Mouse (Mus musculus) heart, embryonic 11.5 days (tissue): ENCODE results near the gene Vps11. TPM values are rescaled to one million over a fixed set of nuclear protein-coding genes. Genes with fewer than 3 reads are reported as not detected.
"Not testable (repeated sequence)": the region's sequence is repeated elsewhere in the genome, so short reads cannot be mapped to it uniquely, and the experiment has no call there.

Experiments used
- ATAC-seq: fragments of 200-750 bp; cut with Nextera tagmentation; replicated peaks from 2 replicates; pipeline ENCODE4 v1.8.0; 2017; ENCODE audit warnings: moderate library complexity; ENCODE audit not compliant: insufficient number of reproducible peaks, low FRiP score, low TSS enrichment
- H3K27ac ChIP-seq: fragments of 300-500 bp; sonication (generic); 2 replicates; pipeline ENCODE4 v1.5.1; 2014; ENCODE audit warnings: mild to moderate bottlenecking, low read depth, low read length
- H3K27me3 ChIP-seq: fragments of 300-500 bp; sonication (generic); 2 replicates; pipeline ENCODE4 v1.6.1; 2014; ENCODE audit warnings: mild to moderate bottlenecking, low read length, mixed read lengths; ENCODE audit not compliant: control insufficient read depth, insufficient read depth
- H3K36me3 ChIP-seq: fragments of 300-500 bp; sonication (generic); 2 replicates; pipeline ENCODE4 v1.6.1; 2014; ENCODE audit warnings: mild to moderate bottlenecking, low read length, moderate library complexity, mixed read lengths; ENCODE audit not compliant: control insufficient read depth, insufficient read depth
- H3K4me1 ChIP-seq: fragments of 300-500 bp; sonication (generic); 2 replicates; pipeline ENCODE4 v1.6.1; 2014; ENCODE audit warnings: low read length; ENCODE audit not compliant: control insufficient read depth, insufficient read depth
- H3K4me2 ChIP-seq: fragments of 300-500 bp; sonication (generic); 2 replicates; pipeline ENCODE4 v1.6.1; 2014; ENCODE audit warnings: mild to moderate bottlenecking, moderate library complexity
- H3K4me3 ChIP-seq: fragments of 300-500 bp; sonication (generic); 2 replicates; pipeline ENCODE4 v1.5.1; 2014; ENCODE audit warnings: low read depth, low read length
- H3K9ac ChIP-seq: fragments of 300-500 bp; sonication (generic); 2 replicates; pipeline ENCODE4 v1.6.1; 2014; ENCODE audit warnings: mild to moderate bottlenecking, low read depth, low read length, moderate library complexity
- H3K9me3 ChIP-seq: fragments of 300-500 bp; sonication (generic); replicated peaks from 2 replicates; pipeline ENCODE4 v1.6.1; 2016; ENCODE audit warnings: low read length; ENCODE audit not compliant: control insufficient read depth
- WGBS: fragments of 180-500 bp; shearing (Covaris S2); extraction: QIAGEN DNeasy Blood & Tissue Kit; methylation state at CpG from one replicate; pipeline ENCODE4 v1.1.7; 2014; ENCODE audit not compliant: insufficient replicate concordance; 5-methylcytosine and 5-hydroxymethylcytosine counted together
- polyA plus RNA-seq: library from polyadenylated mRNA; unstranded; fragments of >200 nt; fragmentation: Nextera tagmentation; extraction: Ambion mirVana; gene quantifications from 2 replicates; pipeline ENCODE4 v1.2.1, GENCODE M21; 2014

Vps11 gene
- polyA plus RNA-seq, 1 experiment from 2014 or later, result 15.1 TPM

DNA sequence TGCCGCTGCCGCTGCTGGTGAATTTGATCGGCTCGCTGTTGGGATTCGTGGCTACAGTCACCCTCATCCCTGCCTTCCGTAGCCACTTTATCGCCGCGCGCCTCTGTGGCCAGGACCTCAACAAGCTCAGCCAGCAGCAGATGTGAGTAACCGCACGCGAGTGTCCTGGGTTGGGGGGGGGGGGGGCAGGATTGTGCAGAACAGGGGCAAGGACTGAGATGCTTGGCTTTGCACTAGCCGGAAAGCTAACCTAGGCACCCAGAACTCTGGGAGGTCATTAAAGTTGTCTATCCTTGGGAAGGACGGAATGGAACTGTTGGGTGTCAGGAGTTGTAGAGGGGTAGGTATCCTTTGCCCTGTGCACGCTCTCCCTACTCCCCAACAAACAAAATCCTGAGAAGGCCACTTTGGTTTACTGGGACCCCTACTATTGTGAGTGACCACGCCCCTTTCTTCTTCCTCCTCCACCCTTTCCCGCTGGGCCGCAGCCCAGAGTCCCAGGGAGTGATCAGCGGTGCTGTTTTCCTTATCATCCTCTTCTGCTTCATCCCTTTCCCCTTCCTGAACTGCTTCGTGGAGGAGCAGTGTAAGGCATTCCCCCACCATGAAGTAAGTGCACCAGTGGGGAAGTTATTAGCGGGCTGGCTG lies 34.3 kb downstream of the Vps11 start:
- H3K36me3 ChIP-seq, result peaks cover 12% of the 10 kb centered on the region
- peak overlapping the region; percentile 75 for H3K4me2 ChIP-seq
- H3K9me3 ChIP-seq, result no peaks in the 10 kb centered on the region
- peak overlapping the region; percentile 93 for H3K27ac ChIP-seq
- no peaks in the 10 kb centered on the region for H3K27me3 ChIP-seq
- peak overlapping the region; percentile 85 for H3K4me3 ChIP-seq
- under 1% methylated on average over 22 of the region's 22 CpGs for WGBS
- H3K4me1 ChIP-seq, result peaks cover 11% of the 10 kb centered on the region; the same call in 1 of the 2 replicates
- ATAC-seq, result peak; percentile 54
- peak overlapping the region; percentile 92 for H3K9ac ChIP-seq

DNA sequence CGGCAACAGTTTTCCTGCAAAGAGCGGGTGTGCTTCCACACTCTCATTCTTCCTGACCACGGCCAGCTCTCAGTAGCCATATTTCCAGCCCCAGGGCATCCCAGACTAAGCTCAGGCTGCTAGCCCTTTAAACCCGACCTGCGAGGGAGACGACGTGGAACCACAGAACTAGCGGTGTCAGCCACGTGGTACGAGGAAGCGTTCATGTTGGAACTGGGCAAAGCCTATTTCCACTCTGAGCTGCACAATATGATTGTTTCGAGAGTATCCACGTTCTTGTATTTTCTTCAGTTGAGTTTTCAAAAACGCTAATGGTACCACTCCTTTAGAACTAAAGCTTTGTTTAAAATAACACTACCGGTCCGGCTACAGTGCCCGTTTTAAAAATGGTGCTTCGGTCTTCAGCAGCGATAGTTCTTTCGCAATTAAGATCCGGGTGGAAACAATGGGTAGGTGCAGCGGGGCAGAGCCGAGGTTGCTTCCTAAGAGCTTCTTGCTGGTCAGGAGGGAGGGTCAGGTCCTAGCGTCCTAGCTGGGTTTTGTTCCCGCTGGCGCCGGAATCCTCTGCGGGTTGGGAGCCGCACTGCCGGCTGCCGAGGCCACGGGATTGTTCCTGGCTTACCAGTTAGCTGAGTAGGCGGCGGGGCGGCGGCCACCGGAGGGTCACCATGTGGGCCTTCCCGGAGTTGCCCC lies 35.0 kb downstream of the Vps11 start:
- H3K4me1 ChIP-seq, result peaks cover 11% of the 10 kb centered on the region; the same call in 1 of the 2 replicates
- ATAC-seq, result peak; percentile 86
- H3K27me3 ChIP-seq, result no peaks in the 10 kb centered on the region
- peaks cover 12% of the 10 kb centered on the region for H3K36me3 ChIP-seq
- H3K27ac ChIP-seq, result peak overlapping the region; percentile 93
- peak overlapping the region; percentile 92 for H3K9ac ChIP-seq
- peak overlapping the region; percentile 85 for H3K4me3 ChIP-seq
- under 1% methylated on average over 38 of the region's 38 CpGs for WGBS
- no peaks in the 10 kb centered on the region for H3K9me3 ChIP-seq
- H3K4me2 ChIP-seq, result peak overlapping the region; percentile 75

DNA sequence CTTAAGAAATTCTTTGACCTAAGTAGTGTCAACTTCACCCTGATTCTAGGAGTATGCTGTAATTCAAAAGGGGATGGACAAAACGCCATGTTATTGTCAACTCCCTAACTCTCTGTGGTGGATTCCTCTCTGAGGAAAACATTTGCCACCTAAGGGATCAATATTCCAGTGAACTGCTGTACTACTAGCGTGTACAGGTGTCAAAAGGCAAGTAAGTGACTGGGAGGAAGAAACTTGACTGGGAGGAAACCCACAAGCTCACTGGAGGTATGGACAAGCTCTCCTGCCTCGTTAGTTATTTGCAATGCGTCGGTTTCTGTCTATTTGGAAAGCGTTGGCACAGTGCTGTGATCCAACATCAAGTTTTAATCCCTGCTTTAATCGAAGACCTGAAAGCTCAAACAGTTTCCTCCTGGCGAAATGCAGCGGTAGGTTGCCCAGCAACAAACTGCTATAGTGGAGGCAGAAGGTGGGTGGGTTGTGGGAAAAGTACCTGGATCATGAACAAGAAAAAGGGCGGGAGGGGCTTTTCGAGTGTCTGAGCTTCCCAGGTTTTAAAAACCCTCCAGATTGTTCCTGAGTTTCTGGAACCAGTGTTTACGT lies 35.6 kb downstream of the Vps11 start, which contains the start of gene Dpagt1:
Dpagt1 (plus strand) TSS at position 252 of the 603 bp plus-strand sequence.
- Histone ChIP-seq H3K4me2 (peak within 1 kb of the TSS; percentile 75), H3K4me3 (peak within 1 kb of the TSS; percentile 85), H3K27ac (peak within 1 kb of the TSS; percentile 93), H3K9ac (peak within 1 kb of the TSS; percentile 92), H3K4me1 (peaks cover 11% of the 10 kb centered on the region; the same call in 1 of the 2 replicates), H3K36me3 (peaks cover 12% of the 10 kb centered on the region), H3K27me3 (no peaks in the 10 kb centered on the region), H3K9me3 (no peaks in the 10 kb centered on the region)
- no peak for ATAC-seq
- 4% methylated on average over 12 of the region's 12 CpGs for WGBS

DNA sequence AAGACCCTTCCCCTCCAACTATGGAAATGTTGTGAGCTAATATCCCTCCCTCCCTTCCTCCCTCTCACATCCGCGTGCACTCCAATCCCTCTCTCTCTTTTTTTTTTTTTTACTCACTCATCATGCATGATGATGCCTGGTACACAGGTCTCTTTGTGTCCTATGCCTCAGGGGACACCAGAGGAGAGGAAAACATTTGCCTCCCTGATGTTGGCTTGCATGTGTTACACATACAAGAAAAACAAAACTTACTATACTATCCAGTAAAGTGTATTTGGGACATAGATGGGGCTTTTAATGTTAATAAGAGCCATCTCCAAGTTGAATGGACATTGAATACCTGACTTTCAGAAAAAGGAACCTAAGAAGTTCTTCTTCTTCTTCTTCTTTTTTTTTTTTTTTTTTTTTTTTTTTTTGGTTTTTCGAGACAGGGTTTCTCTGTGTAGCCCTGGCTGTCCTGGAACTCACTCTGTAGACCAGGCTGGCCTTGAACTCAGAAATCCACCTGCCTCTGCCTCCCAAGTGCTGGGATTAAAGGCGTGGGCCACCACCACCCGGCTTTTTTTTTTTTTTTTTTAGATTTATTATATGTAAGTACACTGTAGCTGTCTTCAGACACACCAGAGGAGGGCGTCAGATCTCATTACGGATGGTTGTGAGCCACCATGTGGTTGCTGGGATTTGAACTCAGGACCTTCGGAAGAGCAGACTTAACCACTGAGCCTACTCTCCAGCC lies 36.3 kb downstream of the Vps11 start:
- not testable (repeated sequence) for H3K27me3 ChIP-seq, H3K9me3 ChIP-seq, H3K36me3 ChIP-seq, ATAC-seq, H3K4me3 ChIP-seq, H3K27ac ChIP-seq
- 66% methylated on average over 7 of the region's 8 CpGs for WGBS
- H3K9ac ChIP-seq, result peak overlapping the region; percentile 92; the same call in 1 of the 2 replicates
- H3K4me2 ChIP-seq, result peak overlapping the region; percentile 75
- H3K4me1 ChIP-seq, result peaks cover 11% of the 10 kb centered on the region; the same call in 1 of the 2 replicates

DNA sequence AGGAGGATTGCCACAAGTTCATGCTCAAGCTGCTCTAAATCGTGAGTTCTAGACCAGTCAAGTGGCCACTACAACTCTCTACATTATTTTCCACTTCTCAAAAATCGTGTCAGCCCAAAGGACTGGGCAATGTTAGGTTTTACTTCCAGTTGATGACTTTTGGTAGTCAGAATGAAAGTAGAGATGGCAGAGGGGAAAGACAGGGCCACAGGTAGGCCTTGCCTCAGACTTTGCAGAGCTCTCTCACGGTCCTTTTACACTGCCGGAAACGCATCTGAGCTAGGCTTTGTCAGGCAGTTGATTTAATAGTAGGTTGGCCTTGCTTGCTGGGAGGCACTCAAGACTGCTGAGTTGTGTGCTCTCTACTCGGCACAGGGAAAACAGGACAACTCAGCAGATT lies 37.3 kb downstream of the Vps11 start:
- Histone ChIP-seq H3K9me3 (no peaks in the 10 kb centered on the region), H3K36me3 (peaks cover 3% of the 10 kb centered on the region; the same call in 1 of the 2 replicates), H3K4me2 (no peak overlapping the region), H3K4me1 (peaks cover 11% of the 10 kb centered on the region; the same call in 1 of the 2 replicates), H3K27me3 (no peaks in the 10 kb centered on the region), H3K9ac (no peak overlapping the region), H3K4me3 (no peak overlapping the region), H3K27ac (no peak overlapping the region)
- WGBS, result 83% methylated on average over 6 of the region's 6 CpGs
- no peak for ATAC-seq

DNA sequence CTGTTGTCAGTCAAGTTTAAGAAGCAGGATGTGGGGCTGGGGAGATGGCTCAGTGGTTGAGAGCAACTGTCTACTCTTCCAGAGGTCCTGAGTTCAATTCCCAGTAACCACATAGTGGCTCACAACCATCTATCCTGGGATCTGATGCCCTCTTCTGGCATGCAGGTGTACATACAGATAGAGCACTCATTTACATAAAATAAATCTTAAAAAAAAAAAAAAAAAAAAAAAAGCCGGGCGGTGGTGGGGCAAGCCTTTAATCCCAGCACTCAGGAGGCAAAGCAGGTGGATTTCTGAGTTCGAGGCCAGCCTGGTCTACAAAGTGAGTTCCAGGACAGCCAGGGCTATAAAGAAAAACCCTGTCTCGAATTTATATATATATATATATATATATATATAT lies 37.8 kb downstream of the Vps11 start:
- peaks cover 12% of the 10 kb centered on the region for H3K4me1 ChIP-seq
- H3K4me2 ChIP-seq, ATAC-seq, H3K27me3 ChIP-seq, H3K36me3 ChIP-seq, H3K4me3 ChIP-seq, H3K9ac ChIP-seq, H3K27ac ChIP-seq, H3K9me3 ChIP-seq: not testable (repeated sequence)
- 72% methylated on average over 4 of the region's 4 CpGs for WGBS

DNA sequence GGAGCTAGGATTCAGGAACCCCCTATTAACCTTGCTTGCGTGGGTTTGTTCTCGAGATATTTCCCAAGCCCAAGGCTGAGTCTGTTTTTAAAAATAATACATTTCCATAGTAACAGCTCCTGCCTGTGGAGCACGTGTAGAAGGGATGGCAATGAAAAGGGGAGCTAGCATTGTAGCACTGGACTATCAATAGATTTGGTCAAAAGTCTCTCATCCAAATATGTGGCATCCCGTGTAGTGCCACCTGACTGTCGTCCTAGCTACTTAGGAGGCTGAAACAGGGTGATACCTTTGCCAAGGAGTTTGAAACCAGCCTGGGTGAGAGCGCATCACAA lies 40.7 kb downstream of the Vps11 start:
- peaks cover 16% of the 10 kb centered on the region for H3K4me1 ChIP-seq
- H3K4me2 ChIP-seq, result peak overlapping the region; percentile 83
- H3K27ac ChIP-seq, result peak overlapping the region; percentile 68
- peak overlapping the region; percentile 75 for H3K4me3 ChIP-seq
- H3K9ac ChIP-seq, result peak overlapping the region; percentile 66
- 20% methylated on average over 6 of the region's 6 CpGs for WGBS
- 0 out of 2 replicates have a peak, but pooled peaks cover 3% of the 10 kb centered on the region for H3K36me3 ChIP-seq
- no peak for ATAC-seq
- no peaks in the 10 kb centered on the region for H3K9me3 ChIP-seq
- H3K27me3 ChIP-seq, result no peaks in the 10 kb centered on the region
